Mouse (Mus musculus) lung, embryonic 15.5 days (tissue): ENCODE data around the gene A730049H05Rik. TPM values are rescaled to one million over a fixed set of nuclear protein-coding genes. Genes with fewer than 3 reads are reported as not detected.

Experiments used
- ATAC-seq: fragments of 200-750 bp; cut with Nextera tagmentation; 2 replicates; pipeline ENCODE4 v1.8.0; 2017; ENCODE audit warnings: moderate number of reproducible peaks, borderline replicate concordance; ENCODE audit not compliant: low FRiP score, low TSS enrichment; ENCODE audit errors: extremely low read depth
- H3K27ac ChIP-seq: fragments of 300-500 bp; sonication (generic); 2 replicates; pipeline ENCODE4 v1.5.1; 2015; ENCODE audit warnings: moderate library complexity, mild to moderate bottlenecking, inconsistent platforms
- H3K27me3 ChIP-seq: fragments of 300-500 bp; sonication (generic); 2 replicates; pipeline ENCODE4 v1.6.1; 2015; ENCODE audit warnings: inconsistent platforms
- H3K36me3 ChIP-seq: fragments of 300-500 bp; sonication (generic); 2 replicates; pipeline ENCODE4 v1.6.1; 2015; ENCODE audit warnings: inconsistent platforms
- H3K4me1 ChIP-seq: fragments of 300-500 bp; sonication (generic); 2 replicates; pipeline ENCODE4 v1.6.1; 2015; ENCODE audit warnings: inconsistent platforms
- H3K4me2 ChIP-seq: fragments of 300-500 bp; sonication (generic); 2 replicates; pipeline ENCODE4 v1.6.1; 2015; ENCODE audit warnings: inconsistent platforms, mild to moderate bottlenecking, moderate library complexity
- H3K4me3 ChIP-seq: fragments of 300-500 bp; sonication (generic); 2 replicates; pipeline ENCODE4 v1.5.1; 2015; ENCODE audit warnings: mild to moderate bottlenecking, inconsistent platforms
- H3K9ac ChIP-seq: fragments of 300-500 bp; sonication (generic); 2 replicates; pipeline ENCODE4 v1.6.1; 2015; ENCODE audit warnings: inconsistent platforms
- H3K9me3 ChIP-seq: fragments of 300-500 bp; sonication (generic); 2 replicates; pipeline ENCODE4 v1.6.1; 2016; ENCODE audit warnings: inconsistent platforms
- WGBS: fragments of 180-500 bp; shearing (Covaris S2); methylation state at CpG from one replicate; pipeline ENCODE4 v1.1.7; 2015; 5-methylcytosine and 5-hydroxymethylcytosine counted together
- polyA plus RNA-seq: library from polyadenylated mRNA; unstranded; fragments of >200 nt; fragmentation: Nextera tagmentation; extraction: Ambion mirVana; gene quantifications from 2 replicates; pipeline ENCODE4 v1.2.1, GENCODE M21; 2015

Gene A730049H05Rik
- polyA plus RNA-seq, 1 experiment from 2014 or later, result 1.4 TPM

GRCm38 (mm10) chr6:92831106-92831505 is 14.8 kb downstream of the A730049H05Rik start:
- Histone ChIP-seq H3K36me3 (no peaks in the 10 kb centered on the region; the same call in 1 of the 2 replicates), H3K4me1 (no peaks in the 10 kb centered on the region), H3K4me3 (no peak overlapping the region), H3K4me2 (no peak overlapping the region), H3K27ac (no peak overlapping the region), H3K9ac (no peak overlapping the region), H3K9me3 (no peaks in the 10 kb centered on the region), H3K27me3 (no peaks in the 10 kb centered on the region)
- no peak for ATAC-seq
- WGBS, result 81% methylated on average over 2 of the region's 2 CpGs

DNA sequence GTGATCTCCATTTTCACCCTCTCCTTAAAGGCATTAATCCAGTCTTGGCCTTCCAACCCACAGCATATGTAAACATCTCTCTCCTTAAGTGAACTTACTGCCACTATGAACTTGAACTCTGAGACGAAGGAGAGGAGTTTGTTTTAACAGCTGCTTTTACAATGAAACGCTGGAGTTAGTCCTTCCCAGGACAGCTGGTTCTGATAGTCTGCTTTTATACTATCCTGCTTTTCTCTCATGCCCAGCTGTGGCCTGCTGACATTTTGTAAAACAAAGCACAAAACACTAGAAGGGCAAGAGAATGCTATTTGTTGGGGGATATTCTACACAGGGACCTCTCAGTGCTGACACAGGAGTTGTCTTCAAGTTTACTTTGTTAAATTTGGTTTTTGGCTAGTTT is 25.7 kb downstream of the A730049H05Rik start:
- no peak overlapping the region for H3K9ac ChIP-seq
- no peak overlapping the region for H3K4me2 ChIP-seq
- H3K27me3 ChIP-seq, result no peaks in the 10 kb centered on the region
- no peak overlapping the region for H3K4me3 ChIP-seq
- 0 out of 2 replicates have a peak, but pooled peaks cover 3% of the 10 kb centered on the region for H3K4me1 ChIP-seq
- ATAC-seq, result no peak
- WGBS, result 22% methylated on average over 2 of the region's 2 CpGs
- no peak overlapping the region for H3K27ac ChIP-seq
- H3K36me3 ChIP-seq, result peaks cover 14% of the 10 kb centered on the region
- no peaks in the 10 kb centered on the region for H3K9me3 ChIP-seq

DNA sequence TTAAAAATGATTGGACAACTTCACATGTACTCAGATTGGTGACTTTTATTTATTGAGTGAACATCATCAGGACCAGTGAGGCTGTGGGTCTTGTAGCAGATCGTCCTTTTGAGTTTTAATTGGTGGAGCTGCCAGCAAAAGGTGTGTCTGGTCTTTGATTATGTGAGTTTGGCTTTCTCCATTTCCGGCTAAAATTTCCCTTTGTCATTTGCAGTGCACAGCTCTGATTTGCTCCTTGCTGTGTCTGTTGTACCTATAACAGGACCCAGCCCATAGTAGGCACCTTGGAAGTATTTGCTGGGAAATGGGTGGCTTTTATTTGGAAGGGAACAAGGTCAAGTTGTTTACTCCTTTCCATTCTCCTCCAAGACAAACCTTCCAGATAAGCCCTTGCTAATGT is 27.2 kb downstream of the A730049H05Rik start:
- Histone ChIP-seq H3K4me1 (0 out of 2 replicates have a peak, but pooled peaks cover 3% of the 10 kb centered on the region), H3K27me3 (no peaks in the 10 kb centered on the region), H3K4me2 (no peak overlapping the region), H3K4me3 (no peak overlapping the region), H3K36me3 (peaks cover 23% of the 10 kb centered on the region), H3K9me3 (no peaks in the 10 kb centered on the region), H3K27ac (no peak overlapping the region), H3K9ac (no peak overlapping the region)
- no peak for ATAC-seq
- WGBS, result 78% methylated on average over 2 of the region's 2 CpGs

GRCm38 (mm10) chr6:92845898-92846297 is 29.6 kb downstream of the A730049H05Rik start:
- Histone ChIP-seq H3K4me3 (no peak overlapping the region), H3K27me3 (no peaks in the 10 kb centered on the region), H3K4me1 (peaks cover 12% of the 10 kb centered on the region), H3K9ac (no peak overlapping the region), H3K9me3 (no peaks in the 10 kb centered on the region), H3K36me3 (peaks cover 32% of the 10 kb centered on the region), H3K4me2 (no peak overlapping the region), H3K27ac (no peak overlapping the region)
- ATAC-seq, result no peak
- 69% methylated on average over 8 of the region's 8 CpGs for WGBS

DNA sequence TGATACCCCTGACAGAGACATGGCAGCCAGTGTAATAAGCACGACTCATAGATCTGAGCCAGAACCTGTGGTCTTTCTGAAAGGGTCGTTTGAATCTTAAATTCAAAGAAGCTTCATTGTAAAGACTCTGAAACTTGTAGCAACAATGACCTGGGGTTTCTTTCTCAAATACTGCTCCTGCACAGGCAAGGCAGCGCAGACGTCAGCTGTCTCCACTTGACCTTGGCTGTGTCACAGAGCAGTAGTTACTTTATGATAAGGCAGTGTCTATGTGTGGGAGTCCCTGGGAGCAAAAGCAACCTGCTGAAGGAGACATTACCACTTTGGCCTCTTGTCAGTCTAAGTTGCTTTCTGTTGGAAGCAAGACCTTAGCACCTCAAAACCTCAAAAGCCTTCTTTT is 30.3 kb downstream of the A730049H05Rik start:
- 57% methylated on average over 4 of the region's 4 CpGs for WGBS
- peaks cover 32% of the 10 kb centered on the region for H3K36me3 ChIP-seq
- no peak overlapping the region for H3K27ac ChIP-seq
- H3K9ac ChIP-seq, result no peak overlapping the region
- no peak for ATAC-seq
- H3K4me3 ChIP-seq, result no peak overlapping the region
- H3K4me1 ChIP-seq, result peaks cover 18% of the 10 kb centered on the region
- H3K9me3 ChIP-seq, result no peaks in the 10 kb centered on the region
- no peak overlapping the region for H3K4me2 ChIP-seq
- H3K27me3 ChIP-seq, result no peaks in the 10 kb centered on the region

- no peak overlapping the region for H3K9ac ChIP-seq
- ATAC-seq, result no peak
- H3K9me3 ChIP-seq, result no peaks in the 10 kb centered on the region
- H3K4me2 ChIP-seq, result no peak overlapping the region
- 85% methylated on average over 9 of the region's 9 CpGs for WGBS
- H3K27me3 ChIP-seq, result no peaks in the 10 kb centered on the region
- peaks cover 23% of the 10 kb centered on the region for H3K4me1 ChIP-seq
- peaks cover 47% of the 10 kb centered on the region for H3K36me3 ChIP-seq
- H3K4me3 ChIP-seq, result no peak overlapping the region
- H3K27ac ChIP-seq, result no peak overlapping the region
These were observed 32.9 kb downstream of the A730049H05Rik start for GRCm38 (mm10) chr6:92849208-92849607.

DNA sequence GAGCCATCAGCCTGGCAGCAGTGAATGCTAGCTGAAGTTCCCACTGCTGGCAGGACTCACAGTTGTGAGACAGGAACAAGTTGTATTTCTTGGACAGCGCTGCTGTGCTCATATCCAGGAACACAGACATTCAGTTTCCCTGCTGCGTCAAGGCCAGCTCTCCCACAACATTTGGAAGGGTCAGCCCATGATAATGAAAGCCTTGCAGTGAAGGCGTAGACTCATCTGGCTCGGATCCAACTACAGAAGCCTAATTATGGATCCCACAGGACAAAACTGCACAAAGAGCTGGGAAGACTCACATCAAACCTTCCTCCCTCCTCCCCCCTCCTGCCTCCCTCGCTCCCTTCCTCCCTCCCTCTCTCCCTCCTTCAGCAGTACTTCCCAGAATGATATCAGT is 34.0 kb downstream of the A730049H05Rik start:
- peak; percentile 72 for ATAC-seq
- H3K4me2 ChIP-seq, result no peak overlapping the region
- H3K36me3 ChIP-seq, result peaks cover 41% of the 10 kb centered on the region

DNA sequence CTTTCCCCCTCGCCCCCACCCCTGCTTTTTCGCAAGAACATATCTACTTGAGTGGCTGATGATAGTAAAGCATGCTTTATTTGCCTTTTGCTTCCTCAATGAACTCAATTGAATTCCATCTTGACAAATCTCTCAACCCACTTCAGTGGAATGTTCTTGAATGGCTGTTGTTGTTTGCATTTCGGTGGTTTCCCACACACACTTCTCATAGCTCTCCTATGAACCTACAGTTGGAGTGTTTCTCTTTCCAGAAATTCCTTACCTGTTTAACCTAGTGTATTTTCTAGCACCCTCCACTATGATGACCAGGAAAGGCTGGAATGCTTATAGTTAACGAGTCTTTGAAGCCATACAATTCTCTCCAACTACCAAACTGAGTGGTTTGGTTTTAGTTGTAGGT is 38.6 kb downstream of the A730049H05Rik start:
- peak overlapping the region; percentile 75 for H3K27ac ChIP-seq
- no peak overlapping the region for H3K4me2 ChIP-seq
- no peaks in the 10 kb centered on the region for H3K27me3 ChIP-seq
- no peak overlapping the region for H3K9ac ChIP-seq
- WGBS, result 58% methylated on average over 4 of the region's 4 CpGs
- peak; percentile 50; the same call in 1 of the 2 replicates for ATAC-seq
- H3K4me3 ChIP-seq, result no peak overlapping the region
- H3K4me1 ChIP-seq, result peaks cover 29% of the 10 kb centered on the region
- no peaks in the 10 kb centered on the region for H3K9me3 ChIP-seq
- peaks cover 43% of the 10 kb centered on the region for H3K36me3 ChIP-seq

More for the DNA sequence above, 34.0 kb downstream of the A730049H05Rik start:
- Histone ChIP-seq H3K4me1 (peaks cover 27% of the 10 kb centered on the region), H3K9me3 (no peaks in the 10 kb centered on the region), H3K27ac (peak overlapping the region; percentile 57; the same call in 1 of the 2 replicates), H3K4me3 (no peak overlapping the region), H3K9ac (no peak overlapping the region), H3K27me3 (no peaks in the 10 kb centered on the region)
- WGBS, result 29% methylated on average over 5 of the region's 5 CpGs

DNA sequence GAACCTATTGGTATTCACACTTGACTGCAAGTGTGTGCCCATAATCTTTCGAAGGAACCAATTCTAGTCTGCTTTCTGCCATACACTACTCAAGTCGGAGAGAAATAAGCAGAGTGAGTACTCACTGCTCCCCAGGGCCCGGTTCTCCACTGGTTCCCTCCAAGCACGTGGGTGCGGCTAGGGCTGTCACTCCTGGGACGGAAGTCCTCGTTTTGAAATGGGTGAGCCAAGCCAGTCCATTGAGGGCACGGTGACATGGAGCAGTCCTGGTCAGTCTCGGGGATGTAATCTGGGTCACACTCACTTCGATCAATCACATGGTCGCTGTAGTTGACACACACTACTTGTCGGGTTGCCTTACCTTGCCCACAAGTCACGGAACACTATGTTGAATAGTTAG is 41.5 kb downstream of the A730049H05Rik start:
- no peak overlapping the region for H3K9ac ChIP-seq
- peaks cover 40% of the 10 kb centered on the region for H3K36me3 ChIP-seq
- H3K27ac ChIP-seq, result no peak overlapping the region
- H3K9me3 ChIP-seq, result no peaks in the 10 kb centered on the region
- H3K27me3 ChIP-seq, result no peaks in the 10 kb centered on the region
- no peak overlapping the region for H3K4me2 ChIP-seq
- 91% methylated on average over 13 of the region's 13 CpGs for WGBS
- peaks cover 12% of the 10 kb centered on the region; the same call in 1 of the 2 replicates for H3K4me1 ChIP-seq
- no peak overlapping the region for H3K4me3 ChIP-seq
- ATAC-seq, result no peak

DNA sequence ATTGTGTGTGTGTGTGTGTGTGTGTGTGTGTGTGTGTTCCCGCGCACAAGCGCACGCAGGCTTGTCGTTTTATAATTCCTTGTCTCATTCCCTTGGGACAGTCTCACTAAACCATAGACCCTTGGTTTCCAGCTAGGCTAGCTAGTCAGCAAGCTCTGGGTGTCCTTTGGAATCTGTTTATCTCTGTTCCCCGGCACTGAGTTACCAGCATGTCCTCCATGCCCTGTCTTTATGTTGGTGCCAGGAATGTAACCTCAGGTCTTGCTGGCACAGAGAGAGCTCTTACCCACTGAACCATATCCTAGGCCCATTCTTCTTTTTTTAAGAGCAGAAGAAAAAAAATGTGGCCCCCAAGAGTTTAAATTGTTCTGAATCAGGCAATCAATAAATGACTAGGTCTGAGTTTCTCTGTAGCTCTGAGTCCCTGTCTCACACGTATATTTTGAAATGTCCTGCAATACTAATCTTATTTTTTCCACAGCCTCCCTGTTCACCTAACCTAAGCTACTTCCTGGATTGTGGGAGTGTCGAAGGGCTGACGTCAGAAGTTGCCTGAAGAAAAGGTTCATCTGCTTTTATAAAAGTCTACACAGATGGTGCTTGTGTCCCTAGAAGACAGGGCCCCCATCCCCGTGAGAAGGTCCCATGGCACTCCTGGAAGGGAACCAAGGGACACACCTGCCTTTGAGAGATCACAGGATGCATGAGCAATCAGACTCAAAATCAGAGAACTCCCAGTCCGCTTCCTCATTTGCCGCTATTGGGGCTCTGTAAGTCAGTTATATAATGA is 42.6 kb downstream of the A730049H05Rik start:
- Histone ChIP-seq H3K27me3 (no peaks in the 10 kb centered on the region), H3K4me3 (no peak overlapping the region), H3K4me1 (peaks cover 12% of the 10 kb centered on the region; the same call in 1 of the 2 replicates), H3K4me2 (no peak overlapping the region), H3K9me3 (no peaks in the 10 kb centered on the region), H3K27ac (no peak overlapping the region), H3K9ac (no peak overlapping the region), H3K36me3 (peaks cover 39% of the 10 kb centered on the region)
- ATAC-seq, result no peak
- WGBS, result 83% methylated on average over 12 of the region's 12 CpGs

GRCm38 (mm10) chr6:92860285-92860912 is 44.1 kb downstream of the A730049H05Rik start:
- WGBS, result 54% methylated on average over 5 of the region's 5 CpGs
- Histone ChIP-seq H3K36me3 (peaks cover 46% of the 10 kb centered on the region), H3K27me3 (no peaks in the 10 kb centered on the region), H3K4me3 (no peak overlapping the region), H3K4me2 (no peak overlapping the region), H3K9ac (no peak overlapping the region), H3K27ac (no peak overlapping the region), H3K4me1 (0 out of 2 replicates have a peak, but pooled peaks cover 7% of the 10 kb centered on the region), H3K9me3 (no peaks in the 10 kb centered on the region)
- no peak for ATAC-seq

DNA sequence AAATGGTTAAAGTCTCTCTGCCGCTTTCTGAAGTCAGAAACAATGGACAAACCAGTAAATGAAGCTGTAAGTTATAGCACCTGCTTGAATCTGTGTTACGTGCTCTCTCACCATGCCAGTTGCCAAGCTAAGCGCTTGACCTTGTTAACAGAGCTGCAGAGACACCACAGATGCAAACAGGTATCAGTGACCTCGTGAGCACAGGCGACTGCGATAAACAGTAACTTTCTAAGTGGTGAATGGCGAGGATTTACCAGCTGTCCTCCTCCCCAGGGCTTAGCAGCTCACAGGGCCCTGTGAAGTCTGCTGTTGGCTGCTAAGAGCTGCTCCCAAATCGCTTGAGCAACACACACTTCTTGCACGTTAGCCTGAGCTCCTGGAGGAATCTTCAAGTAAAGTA is 46.3 kb downstream of the A730049H05Rik start:
- Histone ChIP-seq H3K9ac (no peak overlapping the region), H3K4me1 (peaks cover 7% of the 10 kb centered on the region), H3K36me3 (peaks cover 48% of the 10 kb centered on the region), H3K4me2 (no peak overlapping the region), H3K9me3 (no peaks in the 10 kb centered on the region), H3K27ac (no peak overlapping the region), H3K4me3 (no peak overlapping the region), H3K27me3 (no peaks in the 10 kb centered on the region)
- 75% methylated on average over 9 of the region's 9 CpGs for WGBS
- no peak for ATAC-seq
